Mouse (Mus musculus) G1E (cell line): ENCODE measurements around the gene Efna4.

Source experiments
- CTCF ChIP-seq: IDR thresholded peaks from 2 replicates; pipeline ENCODE4 v1.5.1; 2012; ENCODE audit warnings: low read depth, low read length, inconsistent platforms, mixed read lengths
- POLR2AphosphoS5 ChIP-seq: IDR thresholded peaks from 2 replicates; pipeline ENCODE4 v1.6.1; 2012; ENCODE audit warnings: low read depth, low read length, inconsistent platforms; ENCODE audit not compliant: insufficient replicate concordance

GRCm38 (mm10) chr3:89377831-89378230 is 40.0 kb upstream of the Efna4 start:
- TF ChIP-seq CTCF (no peak), POLR2AphosphoS5 (no peak)
